Mouse (Mus musculus): Measurements from ENCODE around the gene Kcnn3.

GRCm38 (mm10) chr3:89700461-89700860 lies 180.5 kb downstream of the Kcnn3 start:
- no peak for TF ChIP-seq POLR2A (IDR thresholded peaks at IDR 0.05; ENCODE audit: control insufficient read depth, low read depth, low read length)
- TF ChIP-seq CTCF (IDR thresholded peaks at IDR 0.05; ENCODE audit: control insufficient read depth, insufficient read depth, insufficient replicate concordance, low read depth, low read length), result no peak
